In genomic region chr11:88955217-88955969, GRCm38 (mm10) we compare ENCODE assay signal across 8 mouse cellular contexts. TPM values are rescaled to one million over a fixed set of nuclear protein-coding genes. Genes with fewer than 3 reads are reported as not detected.
DNase-seq lines count a peak whose midpoint lies in the region; ATAC-seq lines count a peak whose summit lies in the region.

TSS of gene Scpep1 (minus strand) at chr11:88955465.

- H3K36me3 ChIP-seq in hindbrain, embryonic 11.5 days (ENCODE audit: control insufficient read depth, insufficient read depth, low read length), result no peaks in the 10 kb centered on the region

- H3K9me3 ChIP-seq in hindbrain, embryonic 11.5 days (ENCODE audit: control insufficient read depth, low read length), result no peaks in the 10 kb centered on the region

- peak; percentile 99 for DNase-seq in Muller cell, postnatal 12 days (ENCODE audit: inconsistent ontology term)
- DNase-seq in cerebellum, adult 9-11 months, result peak; percentile 96
- DNase-seq in frontal cortex, adult 2 months (ENCODE audit: extremely low spot score in 1 of 2, low spot score in 1 of 2), result peak; percentile 89 to 97
- peak; percentile 97 for DNase-seq in hindbrain, embryonic 11.5 days (ENCODE audit: low spot score)
- DNase-seq in layer of hippocampus, postnatal 10 days (ENCODE audit: low spot score in 2 of 2), result peak; percentile 96 to 97
- DNase-seq in lung, postnatal 10 days, result peak; percentile 99
- DNase-seq in ovary, postnatal 36 days (ENCODE audit: low spot score), result peak; percentile 98
- peak; percentile 98 for DNase-seq in thymus, postnatal 25 days

- peak within 1 kb of the TSS; percentile 55 for H3K9ac ChIP-seq in hindbrain, embryonic 11.5 days (ENCODE audit: low read depth, low read length)

- peak within 1 kb of the TSS; percentile 47 for H3K4me2 ChIP-seq in hindbrain, embryonic 11.5 days (replicated peaks; ENCODE audit: low read depth, low read length)

- H3K4me1 ChIP-seq in hindbrain, embryonic 11.5 days (replicated peaks; ENCODE audit: control insufficient read depth, insufficient read depth, low read length), result no peaks in the 10 kb centered on the region

- whole genome bisulfite sequencing in hindbrain, embryonic 11.5 days, result 6% methylated on average over 34 of the region's 34 CpGs

- no peaks in the 10 kb centered on the region for H3K27me3 ChIP-seq in hindbrain, embryonic 11.5 days (ENCODE audit: control insufficient read depth, insufficient read depth, low read length)

- H3K27ac ChIP-seq in hindbrain, embryonic 11.5 days (ENCODE audit: low read depth, low read length), result peak within 1 kb of the TSS; percentile 36; the same call in 1 of the 2 replicates

- peak within 1 kb of the TSS; percentile 49 for H3K4me3 ChIP-seq in hindbrain, embryonic 11.5 days (ENCODE audit: low read depth, low read length)

- peak; percentile 96 for ATAC-seq in hindbrain, embryonic 11.5 days (ENCODE audit: low FRiP score)

RNA-seq across cellular contexts. Expression of gene Scpep1, which starts in this region (rescaled TPM):
- 16.9 and 19.0 TPM in 2 replicates for polyA plus RNA-seq in frontal cortex, adult 2 months (2012; rRNA removed)
- polyA plus RNA-seq in hindbrain, embryonic 11.5 days (2014; fragmentation: Nextera tagmentation; extraction: Ambion mirVana), result 59.4 and 61.8 TPM in 2 replicates
- 10 to 100 TPM; 17.9 to 19.0 TPM for total RNA-seq in layer of hippocampus, postnatal 10 days (2021)

Comparison
In these comparisons a context has a peak if more than half of its experiments do, and no peak if none do; other contexts are left out.
1. Peak in every context shown above with its lines: DNase-seq, ATAC-seq, H3K4me3 ChIP-seq and H3K27ac ChIP-seq.